Mouse (Mus musculus) cortical plate, adult 2 months (tissue): ENCODE measurements around the gene Setd1a.
A peak's percentile ranks its signal among the peaks of the same experiment; 100 is the strongest.

Source experiments
- CTCF ChIP-seq: fragments of 200-500 bp; IDR thresholded peaks from 2 replicates; pipeline ENCODE4 v1.5.1; 2011; ENCODE audit warnings: mild to moderate bottlenecking, control low read depth, low read length; ENCODE audit not compliant: insufficient read depth; ENCODE audit errors: extremely low read depth
- POLR2A ChIP-seq: fragments of 200-500 bp; IDR thresholded peaks from 2 replicates; pipeline ENCODE4 v1.6.1; 2011; ENCODE audit warnings: mild to moderate bottlenecking, low read length, control low read depth; ENCODE audit not compliant: insufficient read depth; ENCODE audit errors: extremely low read depth

DNA sequence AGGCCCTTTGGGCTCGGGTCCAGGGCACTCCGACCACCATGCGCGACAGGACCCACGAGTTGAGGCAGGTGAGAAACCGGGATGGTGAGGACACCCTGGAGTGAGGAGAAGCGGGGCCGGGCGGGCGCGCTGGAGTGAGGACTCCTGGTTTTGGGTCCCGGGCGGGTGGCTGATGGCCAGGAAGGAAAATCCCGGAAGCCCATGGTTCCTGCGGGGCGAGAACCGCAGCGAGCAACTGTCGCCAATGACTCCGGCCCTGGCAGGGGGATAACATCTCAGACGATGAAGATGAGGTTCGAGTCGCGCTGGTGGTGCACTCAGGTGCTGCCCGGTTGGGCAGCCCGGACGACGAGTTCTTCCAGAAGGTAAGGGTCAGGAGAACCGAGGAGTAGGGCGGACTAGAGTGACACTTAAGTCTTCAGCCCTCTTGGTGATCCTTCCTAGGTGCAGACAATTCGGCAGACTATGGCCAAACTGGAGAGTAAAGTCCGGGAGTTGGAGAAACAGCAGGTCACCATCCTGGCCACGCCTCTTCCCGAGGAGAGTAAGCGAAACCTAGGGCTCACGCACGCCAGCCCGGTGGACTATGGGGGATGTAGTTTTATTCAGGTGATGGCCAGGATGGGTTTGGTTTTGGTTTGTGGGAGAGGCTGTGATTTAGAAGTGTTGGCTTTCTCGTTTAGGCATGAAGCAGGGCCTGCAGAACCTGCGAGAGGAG, 65.7 kb downstream of the Setd1a start:
- no peak for TF ChIP-seq CTCF
- TF ChIP-seq POLR2A, result peak; percentile 76
